Mouse (Mus musculus) macrophage (primary cell): ENCODE measurements around the gene Zcchc17. TPM values are rescaled to one million over a fixed set of nuclear protein-coding genes. Genes with fewer than 3 reads are reported as not detected.

ENCODE experiments used
- polyA plus RNA-seq: library from polyadenylated mRNA; stranded (reverse); fragments of 250-400 nt; gene quantifications from 3 replicates; pipeline ENCODE4 v1.2.4, GENCODE M21; 2018; ENCODE audit warnings: inconsistent platforms

Gene Zcchc17
- polyA plus RNA-seq, 1 experiment from 2014 or later, result 32.0 TPM

Other genes starting within 250 kb of the Zcchc17 start
- gene Hcrtr1, start 220.6 kb downstream of the Zcchc17 start, polyA plus RNA-seq, result not detected in 3 replicates
- 0.28 to 0.41 TPM in 2 of 3 replicates, not detected in the other for gene Tinagl1, start 184.8 kb downstream of the Zcchc17 start, polyA plus RNA-seq
- gene Gm853, start 137.5 kb downstream of the Zcchc17 start, polyA plus RNA-seq, result not detected in 3 replicates
- gene Serinc2, start 80.7 kb downstream of the Zcchc17 start, polyA plus RNA-seq, result not detected in 3 replicates
- 18.8 to 65.8 TPM (median 23.5 TPM) in 3 replicates for gene Fabp3, start 51.3 kb downstream of the Zcchc17 start, polyA plus RNA-seq
- gene Gm10570, start 51.3 kb downstream of the Zcchc17 start, polyA plus RNA-seq, result not detected in 3 replicates
- 16.4 to 36.1 TPM (median 19.1 TPM) in 3 replicates for gene Snrnp40, start 189 bp upstream of the Zcchc17 start, polyA plus RNA-seq
- gene Nkain1, start 214.2 kb upstream of the Zcchc17 start, polyA plus RNA-seq, result 4.7 to 21.7 TPM (median 5.3 TPM) in 3 replicates